Mouse (Mus musculus): ENCODE data around the gene Ifit1bl2. TPM values are rescaled to one million over a fixed set of nuclear protein-coding genes. Genes with fewer than 3 reads are reported as not detected.

The Ifit1bl2 gene
- polyA plus RNA-seq, 1 experiment from 2014 or later: 0.38 TPM

DNA sequence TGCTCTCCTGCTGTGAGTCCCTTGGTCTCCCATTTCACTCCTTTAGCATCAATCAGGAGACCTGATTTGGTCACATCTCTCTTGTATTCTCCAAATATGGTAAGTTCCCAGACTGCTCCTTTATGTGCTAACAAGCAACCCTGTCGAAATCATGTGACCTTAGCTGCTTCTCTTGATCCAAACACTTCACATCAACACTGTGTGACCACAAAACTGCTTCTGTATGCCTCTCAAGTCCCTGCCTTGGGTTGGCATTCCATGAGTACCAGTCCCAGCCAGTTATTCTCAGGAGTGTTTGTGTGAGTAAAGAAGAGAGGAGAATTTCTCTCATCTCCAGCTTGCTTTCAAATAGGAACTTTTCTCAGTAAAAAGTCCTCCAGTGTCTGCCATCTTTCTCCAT is 63.4 kb downstream of the Ifit1bl2 start:
- Histone ChIP-seq H3K9ac (replicated peaks) (no peak overlapping the region), H3K4me1 (no peaks in the 10 kb centered on the region), H3K9me3 (replicated peaks) (no peaks in the 10 kb centered on the region), H3K4me3 (replicated peaks) (no peak overlapping the region), H3K27me3 (replicated peaks) (no peaks in the 10 kb centered on the region), H3K27ac (replicated peaks) (no peak overlapping the region), H3K4me2 (no peak overlapping the region), H3K36me3 (no peaks in the 10 kb centered on the region)
- ATAC-seq (ENCODE audit: low FRiP score): no peak
- WGBS: 87% methylated on average over 1 of the region's 1 CpGs

DNA sequence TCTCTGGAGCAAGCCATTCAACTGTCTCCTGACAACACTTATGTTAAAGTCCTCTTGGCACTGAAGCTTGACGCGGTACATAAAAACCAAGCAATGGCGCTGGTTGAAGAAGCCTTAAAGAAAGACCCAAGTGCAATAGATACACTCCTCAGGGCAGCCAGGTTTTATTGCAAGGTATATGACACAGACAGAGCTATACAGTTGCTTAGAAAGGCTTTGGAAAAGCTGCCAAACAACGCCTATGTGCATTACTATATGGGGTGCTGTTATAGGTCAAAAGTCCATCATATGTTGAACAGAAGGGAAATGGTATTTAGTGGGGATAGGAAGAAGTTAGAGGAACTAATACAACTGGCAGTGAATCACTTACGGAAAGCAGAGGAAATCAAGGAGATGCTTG is 66.9 kb downstream of the Ifit1bl2 start:
- no peak overlapping the region for H3K4me2 ChIP-seq
- no peak overlapping the region for H3K27ac ChIP-seq (replicated peaks)
- H3K4me1 ChIP-seq: peaks cover 9% of the 10 kb centered on the region; the same call in 1 of the 2 replicates
- H3K4me3 ChIP-seq (replicated peaks): no peak overlapping the region
- ATAC-seq (ENCODE audit: low FRiP score): no peak
- H3K9me3 ChIP-seq (replicated peaks): no peaks in the 10 kb centered on the region
- 94% methylated on average over 5 of the region's 5 CpGs for WGBS
- H3K36me3 ChIP-seq: no peaks in the 10 kb centered on the region
- no peaks in the 10 kb centered on the region for H3K27me3 ChIP-seq (replicated peaks)
- H3K9ac ChIP-seq (replicated peaks): no peak overlapping the region

DNA sequence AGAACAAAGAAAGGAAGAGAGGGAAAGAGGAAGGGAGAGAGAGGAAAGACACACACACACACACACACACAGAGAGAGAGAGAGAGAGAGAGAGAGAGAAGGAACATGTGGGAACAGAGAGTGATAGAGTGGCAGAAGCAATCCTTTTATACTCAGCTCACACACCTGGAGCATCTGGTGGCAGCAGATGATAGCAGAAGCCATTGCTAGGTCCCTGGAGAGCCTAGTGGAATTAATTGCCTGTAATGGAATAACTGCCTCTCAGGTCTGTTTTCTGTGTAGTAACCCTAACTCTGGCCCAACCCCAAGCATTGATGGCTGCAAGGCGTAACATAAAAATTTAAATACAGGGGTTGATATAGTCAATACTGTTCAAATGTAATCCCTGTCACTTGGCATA is 69.5 kb downstream of the Ifit1bl2 start:
- WGBS: 64% methylated on average over 1 of the region's 1 CpGs

DNA sequence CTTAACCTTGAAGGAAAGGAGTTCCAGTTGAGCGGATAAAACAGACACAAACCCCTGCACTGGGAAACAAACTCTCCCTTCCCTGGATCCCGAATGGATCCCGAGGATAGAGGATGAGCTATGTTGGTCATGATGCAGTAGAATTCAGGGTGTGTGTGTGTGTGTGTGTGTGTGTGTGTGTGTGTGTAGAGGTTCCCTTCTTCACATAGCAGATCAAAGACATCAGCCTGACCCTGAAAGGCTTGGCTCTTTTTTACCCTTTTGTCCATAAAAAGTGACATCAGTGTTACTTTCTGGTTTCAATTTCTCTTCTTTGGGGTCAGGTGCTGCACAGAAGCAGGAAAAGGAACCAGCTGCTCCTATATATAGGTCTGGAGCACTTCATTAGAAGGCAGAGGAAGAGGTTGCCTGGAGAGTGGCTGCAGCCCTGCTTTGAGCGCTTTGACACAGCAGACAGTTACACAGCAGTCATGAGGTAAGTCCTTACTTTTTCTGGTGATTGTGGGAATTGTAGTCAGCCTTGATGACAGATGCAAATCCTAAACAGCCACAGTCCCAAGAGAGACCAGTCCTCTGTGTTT is 70.6 kb downstream of the Ifit1bl2 start:
- no peak overlapping the region for H3K9ac ChIP-seq (replicated peaks)
- H3K4me3 ChIP-seq (replicated peaks): no peak overlapping the region
- no peaks in the 10 kb centered on the region for H3K36me3 ChIP-seq
- H3K27me3 ChIP-seq (replicated peaks): no peaks in the 10 kb centered on the region
- 83% methylated on average over 4 of the region's 4 CpGs for WGBS
- H3K4me2 ChIP-seq: no peak overlapping the region
- H3K9me3 ChIP-seq (replicated peaks): no peaks in the 10 kb centered on the region
- H3K4me1 ChIP-seq: peaks cover 9% of the 10 kb centered on the region; the same call in 1 of the 2 replicates
- H3K27ac ChIP-seq (replicated peaks): no peak overlapping the region
- no peak for ATAC-seq (ENCODE audit: low FRiP score)

More for the DNA sequence above, 69.5 kb downstream of the Ifit1bl2 start:
- Histone ChIP-seq H3K9ac (replicated peaks) (no peak overlapping the region), H3K4me1 (peaks cover 9% of the 10 kb centered on the region; the same call in 1 of the 2 replicates), H3K4me2 (no peak overlapping the region), H3K9me3 (replicated peaks) (no peaks in the 10 kb centered on the region), H3K4me3 (replicated peaks) (no peak overlapping the region), H3K27ac (replicated peaks) (no peak overlapping the region), H3K27me3 (replicated peaks) (no peaks in the 10 kb centered on the region), H3K36me3 (no peaks in the 10 kb centered on the region)
- no peak for ATAC-seq (ENCODE audit: low FRiP score)

GRCm38 (mm10) chr19:34568988-34569895 is 71.3 kb downstream of the Ifit1bl2 start:
- H3K4me1 ChIP-seq: peaks cover 9% of the 10 kb centered on the region; the same call in 1 of the 2 replicates
- no peak overlapping the region for H3K9ac ChIP-seq (replicated peaks)
- ATAC-seq (ENCODE audit: low FRiP score): no peak
- no peak overlapping the region for H3K4me3 ChIP-seq (replicated peaks)
- 71% methylated on average over 7 of the region's 7 CpGs for WGBS
- no peak overlapping the region for H3K27ac ChIP-seq (replicated peaks)
- no peaks in the 10 kb centered on the region for H3K27me3 ChIP-seq (replicated peaks)
- no peaks in the 10 kb centered on the region for H3K36me3 ChIP-seq
- H3K9me3 ChIP-seq (replicated peaks): no peaks in the 10 kb centered on the region
- no peak overlapping the region for H3K4me2 ChIP-seq

Other genes with a start within 250 kb of the Ifit1bl2 start
- gene Ch25h, start 165.6 kb downstream of the Ifit1bl2 start, polyA plus RNA-seq (2015; fragmentation: Nextera tagmentation; extraction: Ambion mirVana): 0.52 and 1.2 TPM in 2 replicates
- gene Lipa, start 113.3 kb downstream of the Ifit1bl2 start, polyA plus RNA-seq (2015; fragmentation: Nextera tagmentation; extraction: Ambion mirVana): 22.4 and 24.7 TPM in 2 replicates
- gene Ifit2, start 90.0 kb downstream of the Ifit1bl2 start, polyA plus RNA-seq (2015; fragmentation: Nextera tagmentation; extraction: Ambion mirVana): 6.1 and 7.5 TPM in 2 replicates
- 2.1 and 3.1 TPM in 2 replicates for gene Ifit3, start 57.2 kb downstream of the Ifit1bl2 start, polyA plus RNA-seq (2015; fragmentation: Nextera tagmentation; extraction: Ambion mirVana)
- gene Ifit1bl1, start 38.8 kb downstream of the Ifit1bl2 start, polyA plus RNA-seq (2015; fragmentation: Nextera tagmentation; extraction: Ambion mirVana): 1.6 and 1.7 TPM in 2 replicates
- gene Ifit3b, start 32.8 kb downstream of the Ifit1bl2 start, polyA plus RNA-seq (2015; fragmentation: Nextera tagmentation; extraction: Ambion mirVana): 0.51 and 0.59 TPM in 2 replicates
- 0.63 and 2.0 TPM in 2 replicates for gene Ifit1, start 128 bp upstream of the Ifit1bl2 start, polyA plus RNA-seq (2015; fragmentation: Nextera tagmentation; extraction: Ambion mirVana)
- 1.5 and 2.4 TPM in 2 replicates for gene Slc16a12, start 106.5 kb upstream of the Ifit1bl2 start, polyA plus RNA-seq (2015; fragmentation: Nextera tagmentation; extraction: Ambion mirVana)
- gene Pank1, start 238.7 kb upstream of the Ifit1bl2 start, polyA plus RNA-seq (2015; fragmentation: Nextera tagmentation; extraction: Ambion mirVana): 9.7 and 10.7 TPM in 2 replicates